Mouse (Mus musculus): ENCODE data around the gene Lsm11.

GRCm38 (mm10) chr11:45938917-45939316, 5.8 kb downstream of the Lsm11 start:
- TF ChIP-seq CTCF (IDR thresholded peaks at IDR 0.05; ENCODE audit: insufficient read depth, low read depth, low read length) (no peak), POLR2A (IDR thresholded peaks at IDR 0.05; ENCODE audit: insufficient read depth, low read depth, low read length) (no peak)
